Comparison of ENCODE assay signal across 8 mouse cellular contexts in genomic region chr6:11925496-11926041, GRCm38 (mm10). TPM values are rescaled to one million over a fixed set of nuclear protein-coding genes. Genes with fewer than 3 reads are reported as not detected.
DNase-seq lines count a peak whose midpoint lies in the region; ATAC-seq lines count a peak whose summit lies in the region.

No protein-coding gene starts in this region.

- peak; percentile 92 for DNase-seq in R1 (ENCODE audit: low read depth, low spot score)
- DNase-seq in cerebellum, postnatal 14 days, result peak; percentile 91
- DNase-seq in frontal cortex, postnatal 25 days (ENCODE audit: low spot score in 2 of 2), result peak; percentile 70 to 82
- peak; percentile 77 for DNase-seq in left cerebral cortex, adult 11 months (ENCODE audit: low spot score)
- DNase-seq in lung, postnatal 4 days, result peak; percentile 92 to 93
- peak; percentile 85 to 87 for DNase-seq in right cerebral cortex, adult 2 months (ENCODE audit: low spot score in 2 of 2)
- DNase-seq in urinary bladder, postnatal 14 days (ENCODE audit: low spot score), result peak; percentile 89

- H3K4me3 ChIP-seq in hindbrain, embryonic 15.5 days, result peak overlapping the region; percentile 87

- H3K9ac ChIP-seq in hindbrain, embryonic 15.5 days, result peak overlapping the region; percentile 92

- peaks cover 13% of the 10 kb centered on the region for H3K36me3 ChIP-seq in hindbrain, embryonic 15.5 days

- H3K27ac ChIP-seq in hindbrain, embryonic 15.5 days (replicated peaks), result peak overlapping the region; percentile 99

- H3K4me2 ChIP-seq in hindbrain, embryonic 15.5 days, result peak overlapping the region; percentile 80

- H3K27me3 ChIP-seq in hindbrain, embryonic 15.5 days, result no peaks in the 10 kb centered on the region

- WGBS in hindbrain, embryonic 15.5 days, result 1% methylated on average over 20 of the region's 20 CpGs

- H3K9me3 ChIP-seq in hindbrain, embryonic 15.5 days, result no peaks in the 10 kb centered on the region

- ATAC-seq in hindbrain, embryonic 15.5 days (ENCODE audit: low FRiP score, low read depth), result peak; percentile 97

- H3K4me1 ChIP-seq in hindbrain, embryonic 15.5 days (replicated peaks), result peaks cover 32% of the 10 kb centered on the region

RNA-seq across cellular contexts. Expression of gene Phf14, which starts 18.0 kb away (rescaled TPM):
- polyA plus RNA-seq in hindbrain, embryonic 15.5 days (2015; fragmentation: Nextera tagmentation; extraction: Ambion mirVana), result 82.0 and 84.7 TPM in 2 replicates

RNA-seq across cellular contexts. Expression of gene Ndufa4, which starts 18.3 kb away (rescaled TPM):
- polyA plus RNA-seq in hindbrain, embryonic 15.5 days (2015; fragmentation: Nextera tagmentation; extraction: Ambion mirVana), result 1,171 and 1,309 TPM in 2 replicates

Comparison
In these comparisons a context has a peak if more than half of its experiments do, and no peak if none do; other contexts are left out.
1. Peak in every context shown above with its lines: DNase-seq, ATAC-seq, H3K4me3 ChIP-seq and H3K27ac ChIP-seq.